Mouse (Mus musculus) neural tube, embryonic 13.5 days (tissue): ENCODE measurements around the gene Tnp2. TPM values are rescaled to one million over a fixed set of nuclear protein-coding genes. Genes with fewer than 3 reads are reported as not detected.

Experiments
- ATAC-seq: fragments of 200-750 bp; cut with Nextera tagmentation; 2 replicates; pipeline ENCODE4 v1.8.0; 2017; ENCODE audit warnings: low read depth, mild to moderate bottlenecking, moderate TSS enrichment, moderate library complexity
- H3K27ac ChIP-seq: fragments of 300-500 bp; sonication (generic); replicated peaks from 2 replicates; pipeline ENCODE4 v1.5.1; 2015; ENCODE audit warnings: moderate library complexity, mild to moderate bottlenecking, inconsistent platforms
- H3K27me3 ChIP-seq: fragments of 300-500 bp; sonication (generic); 2 replicates; pipeline ENCODE4 v1.6.1; 2015; ENCODE audit warnings: mild to moderate bottlenecking, inconsistent platforms
- H3K36me3 ChIP-seq: fragments of 300-500 bp; sonication (generic); 2 replicates; pipeline ENCODE4 v1.6.1; 2015; ENCODE audit warnings: mild to moderate bottlenecking, inconsistent platforms
- H3K4me1 ChIP-seq: fragments of 300-500 bp; sonication (generic); replicated peaks from 2 replicates; pipeline ENCODE4 v1.6.1; 2015; ENCODE audit warnings: inconsistent platforms
- H3K4me2 ChIP-seq: fragments of 300-500 bp; sonication (generic); 2 replicates; pipeline ENCODE4 v1.6.1; 2015; ENCODE audit warnings: inconsistent platforms, mild to moderate bottlenecking, moderate library complexity
- H3K4me3 ChIP-seq: fragments of 300-500 bp; sonication (generic); 2 replicates; pipeline ENCODE4 v1.5.1; 2015; ENCODE audit warnings: mild to moderate bottlenecking, inconsistent platforms
- H3K9ac ChIP-seq: fragments of 300-500 bp; sonication (generic); 2 replicates; pipeline ENCODE4 v1.6.1; 2015; ENCODE audit warnings: moderate library complexity, mild to moderate bottlenecking, inconsistent platforms
- H3K9me3 ChIP-seq: fragments of 300-500 bp; sonication (generic); 2 replicates; pipeline ENCODE4 v1.6.1; 2016; ENCODE audit warnings: inconsistent platforms
- WGBS: fragments of 180-500 bp; shearing (Covaris S2); methylation state at CpG from one replicate; pipeline ENCODE4 v1.1.7; 2015; 5-methylcytosine and 5-hydroxymethylcytosine counted together
- polyA plus RNA-seq: library from polyadenylated mRNA; unstranded; fragments of >200 nt; fragmentation: Nextera tagmentation; extraction: Ambion mirVana; gene quantifications from 2 replicates; pipeline ENCODE4 v1.2.1, GENCODE M21; 2015

Tnp2 gene
- polyA plus RNA-seq, 1 experiment from 2014 or later: not detected

GRCm38 (mm10) chr16:10777579-10778160, 10.8 kb downstream of the Tnp2 start:
- no peak overlapping the region for H3K4me3 ChIP-seq
- no peak for ATAC-seq
- H3K9ac ChIP-seq: no peak overlapping the region
- no peak overlapping the region for H3K27ac ChIP-seq
- no peaks in the 10 kb centered on the region for H3K36me3 ChIP-seq
- no peak overlapping the region for H3K4me2 ChIP-seq
- H3K27me3 ChIP-seq: peaks cover 4% of the 10 kb centered on the region
- H3K9me3 ChIP-seq: no peaks in the 10 kb centered on the region
- WGBS: 62% methylated on average over 5 of the region's 5 CpGs
- peaks cover 9% of the 10 kb centered on the region for H3K4me1 ChIP-seq

DNA sequence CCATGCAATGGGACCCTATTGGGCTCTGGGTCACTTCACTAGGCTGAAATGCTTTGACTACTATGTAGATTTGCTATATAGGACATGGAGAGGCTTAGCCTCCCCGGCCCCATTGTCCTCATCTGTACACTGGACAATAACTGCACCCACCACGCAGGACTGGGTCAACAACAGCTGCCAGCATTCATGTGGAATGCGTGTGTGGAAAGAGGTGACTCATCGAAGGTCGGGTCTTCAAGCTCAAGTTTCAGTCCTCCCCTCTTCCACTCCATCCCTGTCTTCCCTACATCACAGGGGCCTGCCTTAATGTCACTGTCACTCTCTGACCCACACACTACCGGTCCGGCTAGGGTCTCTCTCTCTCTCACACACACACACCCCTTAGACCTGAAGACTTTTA, 12.1 kb downstream of the Tnp2 start:
- Histone ChIP-seq H3K9me3 (no peaks in the 10 kb centered on the region), H3K4me3 (no peak overlapping the region)
- WGBS: 71% methylated on average over 7 of the region's 7 CpGs

DNA sequence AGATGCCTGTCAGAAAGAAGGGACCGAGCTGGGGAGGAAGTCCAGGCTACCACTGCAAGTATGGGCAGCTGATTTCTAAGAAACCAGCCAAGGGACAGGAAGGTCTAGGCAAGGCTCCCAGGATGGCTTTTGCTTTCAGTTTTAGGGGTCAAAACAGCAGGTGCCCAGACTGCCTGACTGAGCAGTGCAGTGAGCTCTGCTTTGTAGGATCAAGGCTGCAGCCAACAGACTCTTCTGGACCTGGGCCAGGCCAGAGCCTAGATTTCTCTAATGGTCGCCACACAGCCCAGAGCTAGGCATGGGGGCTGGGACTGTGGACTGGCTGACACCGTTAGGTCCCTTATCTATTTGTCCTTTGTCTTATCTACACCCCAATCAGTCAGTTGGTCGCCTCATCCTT, 13.7 kb downstream of the Tnp2 start:
- Histone ChIP-seq H3K27ac (no peak overlapping the region), H3K9ac (no peak overlapping the region), H3K4me3 (no peak overlapping the region), H3K9me3 (no peaks in the 10 kb centered on the region), H3K4me1 (0 out of 2 replicates have a peak, but pooled peaks cover 3% of the 10 kb centered on the region), H3K27me3 (no peaks in the 10 kb centered on the region), H3K4me2 (no peak overlapping the region), H3K36me3 (no peaks in the 10 kb centered on the region)
- no peak for ATAC-seq
- WGBS: 84% methylated on average over 4 of the region's 4 CpGs

More for the DNA sequence above, 12.1 kb downstream of the Tnp2 start:
- no peaks in the 10 kb centered on the region for H3K27me3 ChIP-seq
- H3K36me3 ChIP-seq: no peaks in the 10 kb centered on the region
- no peak overlapping the region for H3K27ac ChIP-seq
- no peaks in the 10 kb centered on the region for H3K4me1 ChIP-seq
- H3K4me2 ChIP-seq: no peak overlapping the region
- no peak for ATAC-seq
- H3K9ac ChIP-seq: no peak overlapping the region

DNA sequence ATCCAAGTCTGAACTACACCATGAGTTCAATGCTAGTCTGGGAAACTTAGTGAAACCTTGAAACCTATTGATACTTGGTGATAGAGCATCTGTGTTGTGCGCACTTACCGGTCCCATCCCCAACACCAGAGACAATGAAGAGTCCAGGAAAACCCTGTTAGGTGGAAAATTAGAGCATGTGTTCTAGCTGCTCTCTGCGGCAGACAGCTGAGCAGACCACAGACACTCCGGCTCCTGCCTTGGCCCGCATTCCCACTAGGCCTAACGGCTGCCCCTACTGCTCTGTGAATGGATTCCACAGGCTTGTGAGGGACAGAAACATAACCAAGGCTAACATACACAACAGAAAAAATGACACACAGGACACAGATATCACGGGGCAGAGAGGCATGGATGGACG, 14.9 kb downstream of the Tnp2 start:
- Histone ChIP-seq H3K9me3 (no peaks in the 10 kb centered on the region), H3K36me3 (no peaks in the 10 kb centered on the region), H3K27ac (no peak overlapping the region), H3K4me3 (no peak overlapping the region), H3K4me2 (no peak overlapping the region), H3K27me3 (0 out of 2 replicates have a peak, but pooled peaks cover 3% of the 10 kb centered on the region), H3K4me1 (0 out of 2 replicates have a peak, but pooled peaks cover 5% of the 10 kb centered on the region), H3K9ac (no peak overlapping the region)
- no peak for ATAC-seq
- 89% methylated on average over 8 of the region's 8 CpGs for WGBS

DNA sequence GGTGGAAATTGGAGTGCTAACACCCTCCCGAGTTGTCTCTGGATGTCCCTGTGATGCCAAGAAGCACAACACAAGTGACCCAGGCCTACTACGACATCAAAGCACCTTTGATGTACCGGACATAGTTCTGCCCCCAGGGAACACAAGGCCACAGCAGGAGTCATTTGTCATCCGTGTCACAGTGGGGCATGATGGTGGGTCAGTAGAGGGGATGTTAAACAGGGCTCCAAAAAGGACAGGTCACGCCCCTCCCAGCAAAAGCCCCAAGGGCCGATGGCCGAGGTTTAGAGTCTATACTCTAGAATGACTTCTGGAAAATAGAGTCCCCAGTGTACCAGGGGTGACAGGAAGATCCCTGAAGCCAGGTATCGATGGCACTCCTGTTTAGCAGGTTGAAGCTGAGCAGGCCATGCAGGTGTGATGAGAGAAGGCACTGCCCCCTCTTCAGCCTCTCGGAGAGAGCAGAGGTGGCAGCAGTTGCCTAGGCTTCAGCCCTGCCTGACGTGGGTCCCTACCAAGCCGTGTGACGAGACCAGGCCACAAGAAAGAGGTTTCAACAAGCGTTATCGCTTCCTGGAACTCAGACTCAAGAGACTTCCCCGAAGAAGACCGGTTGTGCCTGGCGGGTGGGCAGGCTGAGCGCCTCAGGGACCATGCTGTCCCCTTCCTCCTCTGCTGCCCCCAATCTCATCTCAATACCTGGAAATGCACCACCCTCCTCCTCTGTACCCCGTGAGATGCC, 16.5 kb downstream of the Tnp2 start:
- no peak overlapping the region for H3K4me3 ChIP-seq
- no peak overlapping the region for H3K9ac ChIP-seq
- H3K27ac ChIP-seq: no peak overlapping the region
- no peak for ATAC-seq
- no peak overlapping the region for H3K4me2 ChIP-seq
- H3K4me1 ChIP-seq: 0 out of 2 replicates have a peak, but pooled peaks cover 5% of the 10 kb centered on the region
- H3K36me3 ChIP-seq: no peaks in the 10 kb centered on the region
- 48% methylated on average over 19 of the region's 19 CpGs for WGBS
- H3K27me3 ChIP-seq: 0 out of 2 replicates have a peak, but pooled peaks cover 3% of the 10 kb centered on the region
- no peaks in the 10 kb centered on the region for H3K9me3 ChIP-seq

DNA sequence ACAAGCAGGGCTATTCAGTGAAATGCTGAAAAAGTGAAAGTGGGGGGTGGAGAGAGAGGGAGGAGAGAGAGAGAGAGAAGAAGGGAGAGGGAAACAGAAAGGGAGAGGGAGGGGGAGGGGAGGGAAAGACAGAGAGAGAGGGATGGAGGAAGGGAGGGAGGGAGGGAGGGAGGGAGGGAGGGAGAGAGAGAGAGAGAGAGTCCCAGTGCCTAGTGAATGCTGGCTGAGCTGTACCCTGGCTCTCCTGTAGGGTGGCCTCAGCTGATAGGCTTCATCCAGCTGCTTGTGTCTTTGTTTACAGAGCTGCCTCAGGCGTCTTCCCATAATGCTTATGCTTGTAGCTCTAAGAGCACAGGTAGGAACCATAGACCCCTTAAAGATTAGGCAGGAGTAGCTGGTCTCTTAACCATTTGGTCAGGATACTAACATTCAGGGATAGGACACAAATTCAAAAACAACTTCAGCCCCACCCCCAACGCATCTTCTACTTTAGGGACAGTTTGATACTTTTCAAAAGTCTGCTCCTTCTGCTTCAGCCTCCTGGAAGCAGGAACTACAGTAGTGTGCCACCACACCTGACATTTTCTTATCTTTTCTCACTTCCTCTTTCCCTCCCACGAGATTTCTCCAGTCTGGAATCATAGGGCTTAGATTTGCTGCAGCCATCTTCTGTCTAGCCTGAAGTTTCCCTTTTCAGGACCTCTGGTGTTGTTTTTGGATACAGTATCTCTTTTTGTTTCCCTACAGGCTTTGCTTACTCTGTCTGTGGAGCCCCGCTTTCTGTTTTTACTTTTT, 17.7 kb downstream of the Tnp2 start:
- 0 out of 2 replicates have a peak, but pooled peaks cover 5% of the 10 kb centered on the region for H3K4me1 ChIP-seq
- 0 out of 2 replicates have a peak, but pooled peaks cover 3% of the 10 kb centered on the region for H3K27me3 ChIP-seq
- no peak overlapping the region for H3K4me2 ChIP-seq
- H3K4me3 ChIP-seq: no peak overlapping the region
- no peak overlapping the region for H3K27ac ChIP-seq
- ATAC-seq: no peak
- no peaks in the 10 kb centered on the region for H3K9me3 ChIP-seq
- WGBS: 68% methylated on average over 4 of the region's 4 CpGs
- no peaks in the 10 kb centered on the region for H3K36me3 ChIP-seq
- H3K9ac ChIP-seq: no peak overlapping the region

DNA sequence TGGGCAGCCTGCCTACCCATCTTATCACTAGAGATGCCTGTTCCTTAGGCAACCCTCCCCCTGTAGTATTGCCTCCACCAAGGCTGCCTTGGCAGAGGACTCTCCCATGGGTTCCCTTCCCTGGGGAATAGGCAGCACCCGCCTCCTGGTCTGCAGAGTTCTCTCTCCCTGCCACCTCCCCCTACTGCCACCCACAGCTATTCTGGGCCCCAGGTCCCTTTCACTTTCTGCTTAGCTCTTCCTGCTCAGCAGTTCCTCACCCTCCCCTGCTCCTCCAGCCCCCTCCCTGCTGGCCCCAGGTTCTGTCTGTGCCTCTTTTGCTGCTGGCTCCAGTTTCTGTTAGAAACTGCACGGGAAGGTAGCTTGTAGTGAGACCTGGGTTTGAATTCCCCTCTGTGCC, 18.8 kb downstream of the Tnp2 start:
- Histone ChIP-seq H3K9me3 (no peaks in the 10 kb centered on the region), H3K27me3 (0 out of 2 replicates have a peak, but pooled peaks cover 3% of the 10 kb centered on the region), H3K4me1 (0 out of 2 replicates have a peak, but pooled peaks cover 5% of the 10 kb centered on the region), H3K4me2 (no peak overlapping the region), H3K36me3 (no peaks in the 10 kb centered on the region), H3K9ac (no peak overlapping the region), H3K27ac (no peak overlapping the region), H3K4me3 (no peak overlapping the region)
- WGBS: 43% methylated on average over 2 of the region's 2 CpGs
- no peak for ATAC-seq

- H3K4me1 ChIP-seq: 0 out of 2 replicates have a peak, but pooled peaks cover 5% of the 10 kb centered on the region
- H3K4me3 ChIP-seq: no peak overlapping the region
- no peak overlapping the region for H3K27ac ChIP-seq
- H3K9ac ChIP-seq: no peak overlapping the region
- 61% methylated on average over 9 of the region's 9 CpGs for WGBS
- H3K36me3 ChIP-seq: no peaks in the 10 kb centered on the region
- no peak for ATAC-seq
- 0 out of 2 replicates have a peak, but pooled peaks cover 3% of the 10 kb centered on the region for H3K27me3 ChIP-seq
- H3K9me3 ChIP-seq: no peaks in the 10 kb centered on the region
- no peak overlapping the region for H3K4me2 ChIP-seq
Measured at GRCm38 (mm10) chr16:10768821-10769220, 19.6 kb downstream of the Tnp2 start.

- Histone ChIP-seq H3K27me3 (0 out of 2 replicates have a peak, but pooled peaks cover 3% of the 10 kb centered on the region), H3K27ac (no peak overlapping the region), H3K4me3 (no peak overlapping the region), H3K9me3 (no peaks in the 10 kb centered on the region), H3K9ac (no peak overlapping the region), H3K4me2 (no peak overlapping the region), H3K4me1 (0 out of 2 replicates have a peak, but pooled peaks cover 5% of the 10 kb centered on the region), H3K36me3 (no peaks in the 10 kb centered on the region)
- 59% methylated on average over 4 of the region's 4 CpGs for WGBS
- ATAC-seq: no peak
Measured at GRCm38 (mm10) chr16:10767158-10767557, 21.3 kb downstream of the Tnp2 start.

DNA sequence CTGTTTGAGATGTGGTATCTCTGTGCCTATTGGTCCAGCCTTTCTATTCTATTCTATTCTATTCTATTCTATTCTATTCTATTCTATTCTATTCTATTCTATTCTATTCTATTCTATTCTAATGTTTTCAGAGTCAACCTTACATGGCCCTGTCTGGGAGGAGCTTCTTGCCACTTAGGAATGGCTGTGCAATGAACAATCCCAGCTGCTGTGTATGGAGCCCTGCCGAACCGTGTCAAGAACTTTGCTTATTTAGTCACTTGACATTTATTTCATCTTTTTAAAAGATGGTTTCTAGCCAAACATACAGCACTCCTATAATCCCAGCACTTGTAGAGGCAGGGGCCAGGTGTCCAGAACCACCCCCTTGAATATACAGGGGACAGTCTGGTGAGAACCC, 24.1 kb downstream of the Tnp2 start:
- no peak overlapping the region for H3K4me2 ChIP-seq
- no peaks in the 10 kb centered on the region for H3K36me3 ChIP-seq
- H3K4me1 ChIP-seq: peaks cover 5% of the 10 kb centered on the region; the same call in 1 of the 2 replicates
- no peak for ATAC-seq
- H3K27me3 ChIP-seq: 0 out of 2 replicates have a peak, but pooled peaks cover 3% of the 10 kb centered on the region
- H3K9me3 ChIP-seq: no peaks in the 10 kb centered on the region
- no peak overlapping the region for H3K4me3 ChIP-seq
- WGBS: 58% methylated on average over 2 of the region's 2 CpGs
- H3K9ac ChIP-seq: no peak overlapping the region
- H3K27ac ChIP-seq: no peak overlapping the region

DNA sequence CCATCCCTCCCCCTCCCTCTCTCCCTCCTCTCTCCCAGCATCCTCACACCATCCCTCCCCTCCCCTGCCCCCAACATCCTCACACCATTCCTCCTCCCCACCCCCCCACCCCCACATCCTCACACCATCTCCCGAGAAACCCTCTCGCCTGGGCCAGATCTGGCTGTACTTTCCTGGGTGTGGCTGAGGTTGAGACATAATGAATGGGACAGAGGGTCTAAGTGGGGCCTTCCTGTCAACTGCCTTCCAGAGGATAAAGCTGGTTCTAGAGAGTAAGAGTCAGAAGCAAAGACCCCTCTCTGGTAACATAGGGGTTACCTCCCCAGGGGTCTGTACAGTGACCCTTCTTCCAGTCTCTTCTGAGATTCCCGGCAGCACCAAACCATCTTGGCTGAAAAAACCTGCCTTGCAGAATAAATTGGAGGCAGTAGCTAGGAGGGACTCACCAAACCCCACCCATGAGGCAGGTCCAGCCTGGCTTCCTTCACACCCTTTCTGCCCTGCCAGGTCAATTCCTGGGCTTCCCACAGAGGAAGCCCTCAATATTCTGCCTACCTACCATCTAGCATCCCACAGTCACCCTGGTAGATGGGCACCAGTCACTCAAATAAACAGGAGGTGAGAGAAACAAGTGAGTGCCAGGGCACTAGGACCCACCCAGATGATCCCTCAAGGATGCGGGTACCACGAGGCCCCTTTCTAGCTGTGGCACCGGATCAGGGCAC, 24.8 kb downstream of the Tnp2 start:
- H3K27ac ChIP-seq: no peak overlapping the region
- 0 out of 2 replicates have a peak, but pooled peaks cover under 1% of the 10 kb centered on the region for H3K27me3 ChIP-seq
- WGBS: 73% methylated on average over 6 of the region's 6 CpGs

More for the DNA sequence above, 24.8 kb downstream of the Tnp2 start:
- H3K9ac ChIP-seq: no peak overlapping the region
- H3K9me3 ChIP-seq: no peaks in the 10 kb centered on the region
- H3K4me1 ChIP-seq: peaks cover 5% of the 10 kb centered on the region; the same call in 1 of the 2 replicates
- H3K4me3 ChIP-seq: no peak overlapping the region
- no peak for ATAC-seq
- no peak overlapping the region for H3K4me2 ChIP-seq
- no peaks in the 10 kb centered on the region for H3K36me3 ChIP-seq
